Mouse (Mus musculus) stomach, embryonic 16.5 days (tissue): ENCODE results near the gene Inafm1. TPM values are rescaled to one million over a fixed set of nuclear protein-coding genes. Genes with fewer than 3 reads are reported as not detected.

ENCODE experiments used
- ATAC-seq: fragments of 200-750 bp; cut with Nextera tagmentation; 2 replicates; pipeline ENCODE4 v1.8.0; 2017; ENCODE audit warnings: moderate number of reproducible peaks, moderate TSS enrichment; ENCODE audit not compliant: insufficient read depth, low FRiP score
- H3K27ac ChIP-seq: fragments of 300-500 bp; sonication (generic); 2 replicates; pipeline ENCODE4 v1.5.1; 2014; ENCODE audit warnings: low read length
- H3K27me3 ChIP-seq: fragments of 300-500 bp; sonication (generic); 2 replicates; pipeline ENCODE4 v1.6.1; 2014; ENCODE audit warnings: low read length, control low read depth, mixed read lengths; ENCODE audit not compliant: control insufficient read depth, insufficient read depth
- H3K36me3 ChIP-seq: fragments of 300-500 bp; sonication (generic); 2 replicates; pipeline ENCODE4 v1.6.1; 2014; ENCODE audit warnings: low read length; ENCODE audit not compliant: control insufficient read depth, insufficient read depth
- H3K4me1 ChIP-seq: fragments of 300-500 bp; sonication (generic); 2 replicates; pipeline ENCODE4 v1.6.1; 2014; ENCODE audit warnings: low read length, control low read depth, mixed read lengths; ENCODE audit not compliant: control insufficient read depth, insufficient read depth
- H3K4me2 ChIP-seq: fragments of 300-500 bp; sonication (generic); 2 replicates; pipeline ENCODE4 v1.6.1; 2014; ENCODE audit warnings: low read depth, low read length, mixed read lengths
- H3K4me3 ChIP-seq: fragments of 300-500 bp; sonication (generic); replicated peaks from 2 replicates; pipeline ENCODE4 v1.5.1; 2014; ENCODE audit warnings: mild to moderate bottlenecking, low read length
- H3K9ac ChIP-seq: fragments of 300-500 bp; sonication (generic); 2 replicates; pipeline ENCODE4 v1.6.1; 2014; ENCODE audit warnings: low read length
- H3K9me3 ChIP-seq: fragments of 300-500 bp; sonication (generic); replicated peaks from 2 replicates; pipeline ENCODE4 v1.6.1; 2016; ENCODE audit warnings: low read length, control low read depth; ENCODE audit not compliant: control insufficient read depth
- WGBS: fragments of 180-500 bp; shearing (Covaris S2); extraction: QIAGEN DNeasy Blood & Tissue Kit; methylation state at CpG from one replicate; pipeline ENCODE4 v1.1.7; 2014; 5-methylcytosine and 5-hydroxymethylcytosine counted together
- polyA plus RNA-seq: library from polyadenylated mRNA; unstranded; fragments of >200 nt; fragmentation: Nextera tagmentation; extraction: Ambion mirVana; gene quantifications from 2 replicates; pipeline ENCODE4 v1.2.1, GENCODE M21; 2015

Inafm1 gene
- polyA plus RNA-seq, 1 experiment from 2014 or later: 12.8 TPM

DNA sequence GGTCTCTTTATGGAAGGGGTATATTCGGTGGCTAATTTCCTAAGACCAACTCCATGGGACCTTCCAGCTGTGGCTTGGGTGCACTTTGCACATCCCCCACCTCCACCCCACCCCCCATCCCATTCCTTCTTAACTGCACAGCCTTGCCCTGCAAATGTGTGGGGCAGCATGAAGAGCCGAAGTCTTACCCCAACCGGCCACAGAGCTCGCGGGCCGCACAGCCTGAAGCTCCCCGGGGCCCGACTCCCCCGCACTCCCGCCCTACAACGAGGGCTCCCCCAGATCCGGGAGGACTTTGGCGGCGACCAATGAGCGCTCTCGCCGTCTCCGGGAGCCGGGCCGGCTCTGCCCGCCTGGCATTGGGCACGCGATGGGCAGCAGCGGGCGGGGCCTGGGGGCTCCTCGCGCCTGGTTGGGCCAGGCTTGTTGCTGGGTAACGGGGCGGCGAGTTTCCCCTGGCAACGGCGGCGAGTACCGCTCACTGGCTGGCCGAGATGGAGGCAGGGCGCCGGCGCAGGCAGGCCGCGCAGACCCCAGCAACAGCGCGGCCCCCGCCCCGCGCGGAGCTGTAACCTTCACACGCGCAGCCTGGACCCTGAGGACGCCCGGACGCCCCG, 26.1 kb upstream of the Inafm1 start:
- peak overlapping the region; percentile 66 for H3K9ac ChIP-seq
- 1% methylated on average over 52 of the region's 52 CpGs for WGBS
- H3K27me3 ChIP-seq: no peaks in the 10 kb centered on the region
- H3K27ac ChIP-seq: peak overlapping the region; percentile 52; the same call in 1 of the 2 replicates
- no peaks in the 10 kb centered on the region for H3K9me3 ChIP-seq
- no peaks in the 10 kb centered on the region for H3K36me3 ChIP-seq
- peak overlapping the region; percentile 83 for H3K4me2 ChIP-seq
- H3K4me3 ChIP-seq: peak overlapping the region; percentile 45
- peaks cover 24% of the 10 kb centered on the region for H3K4me1 ChIP-seq
- ATAC-seq: peak; percentile 68

DNA sequence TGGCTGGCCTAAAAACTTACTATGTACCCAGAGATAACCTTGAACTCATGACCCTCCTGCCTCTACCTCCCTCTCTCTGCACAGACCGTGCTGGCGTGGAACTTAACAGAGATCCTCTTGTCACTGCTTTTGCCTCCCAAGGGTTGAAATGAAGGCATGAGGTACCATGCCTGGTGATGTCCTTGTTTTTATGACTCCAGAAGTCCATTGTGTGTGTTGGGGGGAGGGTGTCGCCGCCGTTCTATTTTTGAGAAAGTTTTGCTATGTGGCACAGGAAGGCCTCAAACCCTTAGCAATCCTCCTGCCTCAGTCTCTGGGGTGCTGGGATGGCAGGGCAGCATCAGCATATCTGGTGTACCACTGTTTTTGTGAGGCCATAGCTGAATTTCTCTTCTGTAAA, 25.5 kb upstream of the Inafm1 start:
- H3K27me3 ChIP-seq: no peaks in the 10 kb centered on the region
- no peaks in the 10 kb centered on the region for H3K9me3 ChIP-seq
- 0 out of 2 replicates have a peak overlapping the region, but pooled peaks have one; percentile 83 for H3K4me2 ChIP-seq
- H3K4me3 ChIP-seq: peak overlapping the region; percentile 45; the same call in 1 of the 2 replicates
- no peak for ATAC-seq
- no peaks in the 10 kb centered on the region for H3K36me3 ChIP-seq
- H3K9ac ChIP-seq: no peak overlapping the region
- peaks cover 24% of the 10 kb centered on the region for H3K4me1 ChIP-seq
- H3K27ac ChIP-seq: peak overlapping the region; percentile 52; the same call in 1 of the 2 replicates
- WGBS: 81% methylated on average over 5 of the region's 5 CpGs

DNA sequence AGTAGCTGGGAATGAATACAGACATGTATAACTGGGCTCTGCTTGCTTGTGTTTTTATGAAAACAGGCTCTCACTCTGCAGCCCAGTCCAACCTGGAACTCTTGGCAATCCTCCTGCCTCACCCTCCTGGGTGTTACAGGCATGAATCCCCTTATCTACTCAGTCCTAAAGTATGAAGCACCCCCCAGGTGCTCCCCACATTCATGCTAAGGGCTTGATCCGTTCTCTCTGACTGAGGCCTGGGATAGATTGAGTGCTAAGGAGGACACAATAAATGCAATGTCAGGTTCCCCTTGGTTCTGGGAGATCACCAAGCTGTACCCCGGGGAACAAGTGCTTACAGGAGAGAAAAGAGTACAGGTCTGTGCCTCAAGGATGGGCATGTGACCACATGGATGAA, 24.2 kb upstream of the Inafm1 start:
- H3K27me3 ChIP-seq: no peaks in the 10 kb centered on the region
- no peak overlapping the region for H3K27ac ChIP-seq
- no peak for ATAC-seq
- WGBS: 54% methylated on average over 2 of the region's 2 CpGs
- no peak overlapping the region for H3K4me3 ChIP-seq
- H3K36me3 ChIP-seq: no peaks in the 10 kb centered on the region
- no peak overlapping the region for H3K9ac ChIP-seq
- no peaks in the 10 kb centered on the region for H3K9me3 ChIP-seq
- no peak overlapping the region for H3K4me2 ChIP-seq
- peaks cover 24% of the 10 kb centered on the region for H3K4me1 ChIP-seq

DNA sequence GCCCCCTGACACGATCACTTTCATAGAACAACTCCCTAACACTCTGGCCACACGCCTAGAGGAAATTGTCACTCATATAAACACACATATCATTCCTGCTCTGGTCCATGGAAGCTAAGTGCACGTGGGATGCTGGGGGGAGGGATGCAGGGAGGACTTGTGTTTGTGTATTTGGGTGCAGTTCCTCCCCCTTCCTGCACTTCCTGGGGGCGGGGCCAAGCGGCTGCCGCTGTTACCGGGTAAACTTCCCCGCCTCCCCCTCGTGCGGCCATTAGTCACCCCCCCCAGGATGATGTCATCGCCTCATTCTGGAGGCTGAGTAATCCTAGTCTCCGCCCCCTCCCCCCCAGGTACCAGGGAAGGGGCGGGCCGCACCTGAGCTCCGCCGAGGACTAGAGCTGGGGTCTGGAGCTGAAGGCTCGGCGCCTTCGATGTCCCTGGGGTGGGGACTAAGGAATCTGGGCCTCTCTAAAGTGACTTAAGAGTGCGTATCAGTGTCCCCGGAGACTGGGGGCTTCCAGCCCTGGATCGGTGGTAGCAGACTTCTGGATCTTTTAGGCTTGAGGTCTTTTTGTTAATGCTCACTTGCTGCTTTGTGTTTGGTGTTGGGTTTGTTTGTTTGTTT, 23.5 kb upstream of the Inafm1 start:
- no peaks in the 10 kb centered on the region for H3K36me3 ChIP-seq
- ATAC-seq: peak; percentile 27
- H3K27ac ChIP-seq: peak overlapping the region; percentile 77
- H3K9me3 ChIP-seq: no peaks in the 10 kb centered on the region
- H3K9ac ChIP-seq: peak overlapping the region; percentile 68
- H3K4me1 ChIP-seq: peaks cover 24% of the 10 kb centered on the region
- no peaks in the 10 kb centered on the region for H3K27me3 ChIP-seq
- peak overlapping the region; percentile 70 for H3K4me2 ChIP-seq
- under 1% methylated on average over 22 of the region's 22 CpGs for WGBS
- peak overlapping the region; percentile 39 for H3K4me3 ChIP-seq

DNA sequence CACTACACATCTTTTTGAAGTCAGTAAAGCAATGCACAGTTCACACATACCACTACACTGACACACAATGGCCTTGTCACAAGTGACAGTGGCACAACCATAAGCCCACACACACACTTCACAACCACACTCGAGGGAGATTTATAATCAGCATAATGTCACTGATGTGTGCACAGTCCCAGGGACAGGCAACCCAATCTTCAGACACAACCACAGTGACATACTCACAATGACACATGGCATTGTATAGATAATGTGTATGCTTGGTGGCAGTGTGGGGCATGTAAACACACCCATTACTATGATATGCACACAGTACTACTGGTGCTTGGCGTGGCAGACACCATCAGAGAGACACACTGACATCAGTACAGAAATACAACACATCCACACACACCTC, 22.7 kb upstream of the Inafm1 start:
- Histone ChIP-seq H3K27me3 (no peaks in the 10 kb centered on the region), H3K4me1 (peaks cover 24% of the 10 kb centered on the region), H3K9ac (peak overlapping the region; percentile 34; the same call in 1 of the 2 replicates), H3K9me3 (no peaks in the 10 kb centered on the region), H3K27ac (peak overlapping the region; percentile 77), H3K36me3 (no peaks in the 10 kb centered on the region), H3K4me2 (peak overlapping the region; percentile 93; the same call in 1 of the 2 replicates), H3K4me3 (no peak overlapping the region)
- 36% methylated on average over 2 of the region's 2 CpGs for WGBS
- ATAC-seq: no peak; the same call in 1 of the 2 replicates

DNA sequence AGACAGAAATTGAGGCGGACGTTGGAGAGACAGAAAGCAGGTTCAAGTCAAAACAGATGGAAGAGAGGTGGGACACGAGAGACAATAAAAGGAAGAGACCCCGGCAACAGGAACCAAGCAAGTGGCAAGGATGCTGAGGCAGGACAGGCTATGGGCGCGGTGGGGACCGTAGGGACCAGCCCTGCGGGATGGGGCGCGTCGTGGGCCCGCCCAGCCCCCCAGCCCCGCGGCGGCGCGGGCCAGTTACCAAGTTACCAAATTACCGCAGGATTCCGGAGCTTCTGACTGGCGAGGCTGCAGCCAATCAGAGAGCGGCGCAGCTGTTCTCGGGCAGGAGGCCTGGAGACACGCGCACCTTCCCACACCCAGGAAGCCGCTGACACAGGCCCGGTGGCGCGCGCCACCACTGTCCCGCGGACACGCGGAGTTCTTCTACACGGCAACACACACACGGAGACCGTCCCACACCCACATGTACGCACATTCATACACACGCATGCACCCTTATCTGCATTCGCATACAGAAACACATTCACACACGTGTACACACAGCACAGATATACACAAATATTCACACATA, 22.0 kb upstream of the Inafm1 start:
- peak overlapping the region; percentile 74 for H3K9ac ChIP-seq
- no peaks in the 10 kb centered on the region for H3K27me3 ChIP-seq
- WGBS: under 1% methylated on average over 41 of the region's 41 CpGs
- H3K4me3 ChIP-seq: peak overlapping the region; percentile 65
- H3K27ac ChIP-seq: peak overlapping the region; percentile 93
- no peaks in the 10 kb centered on the region for H3K9me3 ChIP-seq
- peak; percentile 75 for ATAC-seq
- peaks cover 24% of the 10 kb centered on the region for H3K4me1 ChIP-seq
- no peaks in the 10 kb centered on the region for H3K36me3 ChIP-seq
- H3K4me2 ChIP-seq: peak overlapping the region; percentile 93

DNA sequence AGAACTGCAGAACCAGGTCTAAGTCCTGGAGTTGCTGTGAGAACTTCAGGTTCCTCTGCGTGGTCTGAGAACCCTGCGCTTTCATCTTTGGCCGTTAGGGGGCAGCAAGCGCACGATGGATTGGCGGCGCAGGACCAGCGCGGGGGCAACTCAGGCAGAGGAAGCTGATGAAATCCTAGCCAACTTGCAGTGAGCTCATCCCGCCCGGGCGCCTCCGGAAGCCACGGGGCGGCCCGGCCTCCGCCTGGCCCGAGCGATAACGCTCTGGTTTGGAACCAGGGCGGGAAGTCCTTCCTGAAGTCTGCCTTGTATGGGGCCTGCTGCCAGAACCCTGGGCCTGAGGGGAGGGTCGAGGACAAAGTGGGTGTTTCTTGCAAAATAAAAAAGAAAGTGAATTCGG, 21.4 kb upstream of the Inafm1 start:
- peak; percentile 87 for ATAC-seq
- H3K4me2 ChIP-seq: peak overlapping the region; percentile 93

DNA sequence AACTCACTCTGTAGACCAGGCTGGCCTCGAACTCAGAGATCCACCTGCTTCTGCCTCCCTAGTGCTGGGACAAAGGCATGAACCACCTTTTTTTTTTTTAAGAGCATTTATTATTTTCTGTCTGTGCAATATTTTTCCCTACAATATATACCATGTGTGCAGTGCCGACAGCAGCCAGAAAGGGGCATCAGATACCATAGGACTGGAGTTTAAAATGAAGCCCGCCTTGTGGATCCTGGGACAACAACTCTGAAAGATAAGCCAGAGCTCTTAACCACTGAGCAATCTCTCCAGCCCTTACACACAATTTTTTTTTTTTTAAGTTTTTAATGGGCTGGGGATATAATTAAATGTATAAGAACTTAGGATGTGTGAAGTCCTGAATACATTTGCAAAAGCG, 20.9 kb upstream of the Inafm1 start:
- Histone ChIP-seq H3K27ac (no peak overlapping the region), H3K4me1 (peaks cover 18% of the 10 kb centered on the region), H3K4me2 (peak overlapping the region; percentile 93), H3K9ac (no peak overlapping the region), H3K9me3 (no peaks in the 10 kb centered on the region), H3K4me3 (peak overlapping the region; percentile 65; the same call in 1 of the 2 replicates), H3K36me3 (no peaks in the 10 kb centered on the region), H3K27me3 (no peaks in the 10 kb centered on the region)
- 24% methylated on average over 4 of the region's 4 CpGs for WGBS
- no peak for ATAC-seq

More for the DNA sequence above, 21.4 kb upstream of the Inafm1 start:
- Histone ChIP-seq H3K27ac (peak overlapping the region; percentile 93), H3K27me3 (no peaks in the 10 kb centered on the region), H3K4me3 (peak overlapping the region; percentile 65), H3K9ac (peak overlapping the region; percentile 74), H3K4me1 (peaks cover 20% of the 10 kb centered on the region), H3K36me3 (no peaks in the 10 kb centered on the region), H3K9me3 (no peaks in the 10 kb centered on the region)
- WGBS: under 1% methylated on average over 23 of the region's 23 CpGs

DNA sequence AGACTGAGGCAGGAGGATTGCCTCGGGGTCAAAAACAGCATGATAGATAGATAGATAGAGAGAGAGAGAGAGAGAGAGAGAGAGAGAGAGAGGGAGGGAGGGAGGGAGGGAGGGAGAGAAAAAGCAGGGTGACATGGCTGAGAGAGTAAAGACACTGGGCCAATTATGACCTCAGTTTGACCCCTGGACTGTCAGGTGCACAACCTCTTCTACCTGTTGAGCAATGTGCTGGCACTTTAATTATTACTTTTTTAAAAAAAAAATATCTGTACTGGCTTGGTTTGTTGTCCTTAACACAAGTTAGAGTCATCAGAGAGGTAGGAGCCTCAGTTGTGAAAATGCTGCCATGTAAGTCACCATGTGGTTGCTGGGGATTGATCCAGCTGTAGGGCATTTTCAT, 14.4 kb upstream of the Inafm1 start:
- Histone ChIP-seq H3K9ac (no peak overlapping the region), H3K9me3 (no peaks in the 10 kb centered on the region), H3K36me3 (0 out of 2 replicates have a peak, but pooled peaks cover under 1% of the 10 kb centered on the region), H3K4me1 (peaks cover 7% of the 10 kb centered on the region; the same call in 1 of the 2 replicates), H3K27me3 (no peaks in the 10 kb centered on the region), H3K4me2 (no peak overlapping the region), H3K4me3 (no peak overlapping the region), H3K27ac (no peak overlapping the region)
- no peak for ATAC-seq
- 58% methylated on average over 1 of the region's 1 CpGs for WGBS
